Mouse (Mus musculus) intestine, postnatal 0 days (tissue): ENCODE data around the gene Prkg1. TPM values are rescaled to one million over a fixed set of nuclear protein-coding genes. Genes with fewer than 3 reads are reported as not detected.

Experiments
- ATAC-seq: fragments of 200-750 bp; cut with Nextera tagmentation; 2 replicates; pipeline ENCODE4 v1.8.0; 2017; ENCODE audit warnings: mild to moderate bottlenecking, moderate TSS enrichment, moderate library complexity
- H3K27ac ChIP-seq: fragments of 300-500 bp; sonication (generic); 2 replicates; pipeline ENCODE4 v1.5.1; 2014; ENCODE audit warnings: mild to moderate bottlenecking, low read depth, low read length, moderate library complexity
- H3K27me3 ChIP-seq: fragments of 300-500 bp; sonication (generic); replicated peaks from 2 replicates; pipeline ENCODE4 v1.6.1; 2014; ENCODE audit warnings: low read length, mixed read lengths; ENCODE audit not compliant: control insufficient read depth, insufficient read depth
- H3K36me3 ChIP-seq: fragments of 300-500 bp; sonication (generic); 2 replicates; pipeline ENCODE4 v1.6.1; 2014; ENCODE audit warnings: mild to moderate bottlenecking, moderate library complexity; ENCODE audit not compliant: control insufficient read depth, insufficient read depth
- H3K4me1 ChIP-seq: fragments of 300-500 bp; sonication (generic); replicated peaks from 2 replicates; pipeline ENCODE4 v1.6.1; 2014; ENCODE audit warnings: antibody characterized with exemption, low read length, mixed read lengths; ENCODE audit not compliant: control insufficient read depth, insufficient read depth
- H3K4me2 ChIP-seq: fragments of 300-500 bp; sonication (generic); replicated peaks from 2 replicates; pipeline ENCODE4 v1.6.1; 2014; ENCODE audit warnings: low read depth, mild to moderate bottlenecking, moderate library complexity
- H3K4me3 ChIP-seq: fragments of 300-500 bp; sonication (generic); 2 replicates; pipeline ENCODE4 v1.5.1; 2014; ENCODE audit warnings: low read depth, low read length
- H3K9ac ChIP-seq: fragments of 300-500 bp; sonication (generic); 2 replicates; pipeline ENCODE4 v1.6.1; 2014; ENCODE audit warnings: mild to moderate bottlenecking, low read depth, low read length
- H3K9me3 ChIP-seq: fragments of 300-500 bp; sonication (generic); 2 replicates; pipeline ENCODE4 v1.6.1; 2016; ENCODE audit warnings: mixed run types; ENCODE audit not compliant: control insufficient read depth
- CTCF ChIP-seq: sonication (generic); IDR thresholded peaks from 2 replicates; pipeline ENCODE4 v1.5.1; 2016; ENCODE audit warnings: low read depth, mild to moderate bottlenecking, control low read depth, antibody characterized with exemption, moderate library complexity
- WGBS: fragments of 180-500 bp; shearing (Covaris S2); extraction: QIAGEN DNeasy Blood & Tissue Kit; methylation state at CpG from one replicate; pipeline ENCODE4 v1.1.7; 2014; 5-methylcytosine and 5-hydroxymethylcytosine counted together
- polyA plus RNA-seq: library from polyadenylated mRNA; unstranded; fragments of >200 nt; fragmentation: Nextera tagmentation; extraction: Ambion mirVana; gene quantifications from 2 replicates; pipeline ENCODE4 v1.2.1, GENCODE M21; 2015

Gene Prkg1
- polyA plus RNA-seq, 1 experiment from 2014 or later, result 4.0 TPM

DNA sequence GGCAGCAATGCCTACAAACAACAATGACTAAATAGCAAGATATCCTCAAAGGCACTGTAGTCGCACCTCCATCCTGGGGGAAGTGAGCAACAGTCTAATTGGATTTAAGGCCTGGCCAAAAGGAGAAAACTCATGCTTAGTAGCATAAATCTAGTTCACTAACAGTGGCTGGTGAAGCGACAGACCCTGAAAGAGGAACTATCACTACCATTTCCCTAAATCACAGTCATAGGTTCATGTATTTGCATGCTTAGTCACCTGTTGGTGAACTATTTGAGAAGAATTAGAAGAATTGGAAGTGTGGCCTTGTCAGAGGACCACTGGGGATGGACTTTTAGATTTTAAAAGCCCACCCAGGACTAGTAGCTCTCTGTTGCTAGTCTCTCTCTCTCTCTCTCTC, 766.3 kb downstream of the Prkg1 start:
- WGBS, result 93% methylated on average over 2 of the region's 2 CpGs

GRCm38 (mm10) chr19:30990390-30990789, 774.4 kb downstream of the Prkg1 start:
- H3K4me1 ChIP-seq, result no peaks in the 10 kb centered on the region
- no peak for ATAC-seq
- WGBS, result 81% methylated on average over 4 of the region's 4 CpGs
- H3K9me3 ChIP-seq, result no peaks in the 10 kb centered on the region
- no peak overlapping the region for H3K4me3 ChIP-seq
- no peak overlapping the region for H3K27ac ChIP-seq
- no peaks in the 10 kb centered on the region for H3K27me3 ChIP-seq
- H3K36me3 ChIP-seq, result no peaks in the 10 kb centered on the region
- no peak overlapping the region for H3K9ac ChIP-seq
- no peak overlapping the region for H3K4me2 ChIP-seq
- TF ChIP-seq CTCF, result no peak

More for the DNA sequence above, 766.3 kb downstream of the Prkg1 start:
- no peak overlapping the region for H3K4me3 ChIP-seq
- H3K27ac ChIP-seq, result no peak overlapping the region
- no peak for ATAC-seq
- H3K27me3 ChIP-seq, result no peaks in the 10 kb centered on the region
- H3K36me3 ChIP-seq, result no peaks in the 10 kb centered on the region
- no peak overlapping the region for H3K4me2 ChIP-seq
- H3K4me1 ChIP-seq, result no peaks in the 10 kb centered on the region
- no peak overlapping the region for H3K9ac ChIP-seq
- TF ChIP-seq CTCF, result no peak
- H3K9me3 ChIP-seq, result no peaks in the 10 kb centered on the region

GRCm38 (mm10) chr19:30982436-30982835, 782.4 kb downstream of the Prkg1 start:
- Histone ChIP-seq H3K9ac (no peak overlapping the region), H3K4me1 (no peaks in the 10 kb centered on the region), H3K4me2 (no peak overlapping the region), H3K27me3 (no peaks in the 10 kb centered on the region), H3K4me3 (no peak overlapping the region), H3K27ac (no peak overlapping the region), H3K36me3 (no peaks in the 10 kb centered on the region), H3K9me3 (no peaks in the 10 kb centered on the region)
- ATAC-seq, result no peak
- WGBS, result 94% methylated on average over 4 of the region's 4 CpGs
- no peak for TF ChIP-seq CTCF

GRCm38 (mm10) chr19:30978096-30978495, 786.7 kb downstream of the Prkg1 start:
- Histone ChIP-seq H3K27ac (no peak overlapping the region), H3K4me1 (no peaks in the 10 kb centered on the region), H3K9ac (no peak overlapping the region), H3K9me3 (no peaks in the 10 kb centered on the region), H3K36me3 (no peaks in the 10 kb centered on the region), H3K27me3 (no peaks in the 10 kb centered on the region), H3K4me3 (no peak overlapping the region), H3K4me2 (no peak overlapping the region)
- no peak for TF ChIP-seq CTCF
- WGBS, result 84% methylated on average over 4 of the region's 4 CpGs
- no peak for ATAC-seq

GRCm38 (mm10) chr19:30950610-30951009, 814.2 kb downstream of the Prkg1 start:
- Histone ChIP-seq H3K4me1 (no peaks in the 10 kb centered on the region), H3K27me3 (no peaks in the 10 kb centered on the region), H3K27ac (no peak overlapping the region), H3K9me3 (no peaks in the 10 kb centered on the region), H3K4me3 (no peak overlapping the region), H3K9ac (no peak overlapping the region), H3K4me2 (no peak overlapping the region), H3K36me3 (no peaks in the 10 kb centered on the region)
- no peak for TF ChIP-seq CTCF
- WGBS, result 70% methylated on average over 3 of the region's 3 CpGs
- ATAC-seq, result no peak

- no peak for TF ChIP-seq CTCF
- no peak for ATAC-seq
- no peaks in the 10 kb centered on the region for H3K4me1 ChIP-seq
- 53% methylated on average over 1 of the region's 1 CpGs for WGBS
- no peak overlapping the region for H3K27ac ChIP-seq
- no peaks in the 10 kb centered on the region for H3K9me3 ChIP-seq
- no peaks in the 10 kb centered on the region for H3K36me3 ChIP-seq
- H3K27me3 ChIP-seq, result no peaks in the 10 kb centered on the region
- no peak overlapping the region for H3K4me2 ChIP-seq
- H3K9ac ChIP-seq, result no peak overlapping the region
- H3K4me3 ChIP-seq, result no peak overlapping the region
Measured at GRCm38 (mm10) chr19:30948202-30948601, 816.6 kb downstream of the Prkg1 start.

DNA sequence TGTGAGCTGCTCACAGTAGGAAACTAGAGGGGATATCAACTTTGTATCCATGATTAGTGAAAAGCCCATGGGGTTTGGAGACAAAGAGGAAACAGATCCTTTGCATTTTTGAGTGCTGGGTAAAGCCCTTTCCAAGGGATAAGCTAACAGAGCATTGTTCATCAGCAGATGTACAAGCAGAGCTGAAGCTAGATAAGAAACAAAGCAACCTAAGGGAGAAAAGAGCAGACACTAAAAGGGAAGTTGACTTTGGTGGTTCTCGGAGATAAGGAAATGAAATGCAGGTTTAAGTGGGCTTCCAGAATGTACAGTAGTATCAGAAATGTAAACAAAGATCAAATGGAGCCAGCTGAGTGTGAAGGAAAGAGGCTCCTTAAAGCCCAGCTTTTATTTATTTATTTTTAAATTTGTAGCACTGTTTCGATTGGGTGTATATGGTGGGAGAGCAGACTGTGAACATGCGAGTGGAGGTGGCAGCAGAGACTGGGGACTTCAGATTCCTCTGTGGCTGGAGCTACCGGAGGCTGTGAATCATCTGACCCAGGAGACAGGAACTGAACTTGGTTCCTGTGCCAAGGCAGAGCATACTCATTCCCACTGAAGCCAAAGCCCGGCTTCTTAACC, 822.4 kb downstream of the Prkg1 start:
- Histone ChIP-seq H3K4me2 (no peak overlapping the region), H3K4me3 (no peak overlapping the region), H3K9ac (no peak overlapping the region), H3K27me3 (no peaks in the 10 kb centered on the region), H3K36me3 (no peaks in the 10 kb centered on the region), H3K27ac (no peak overlapping the region), H3K4me1 (no peaks in the 10 kb centered on the region), H3K9me3 (no peaks in the 10 kb centered on the region)
- 24% methylated on average over 5 of the region's 5 CpGs for WGBS
- ATAC-seq, result no peak
- TF ChIP-seq CTCF, result no peak
